Mouse (Mus musculus) G1E (cell line): ENCODE data around the gene E130309D02Rik.

Experiments
- CTCF ChIP-seq: IDR thresholded peaks from 2 replicates; pipeline ENCODE4 v1.5.1; 2012; ENCODE audit warnings: low read depth, low read length, inconsistent platforms, mixed read lengths
- GATA1 ChIP-seq: IDR thresholded peaks from 2 replicates; pipeline ENCODE4 v1.6.1; 2012; ENCODE audit warnings: borderline replicate concordance, low read length, inconsistent platforms, mixed read lengths
- POLR2AphosphoS5 ChIP-seq: IDR thresholded peaks from 2 replicates; pipeline ENCODE4 v1.6.1; 2012; ENCODE audit warnings: low read depth, low read length, inconsistent platforms; ENCODE audit not compliant: insufficient replicate concordance

GRCm38 (mm10) chr5:143360000-143360399 lies 44.8 kb upstream of the E130309D02Rik start:
- TF ChIP-seq CTCF (peak; percentile 47), GATA1 (no peak), POLR2AphosphoS5 (no peak)
